Mouse (Mus musculus) brain, adult 2 months (tissue): ENCODE results near the gene Cel.

ENCODE experiments used
- DNase-seq: peaks from one replicate; pipeline ENCODE4 v3.0.0; 2011; ENCODE audit warnings: low read depth, low spot score

The Cel gene

DNA sequence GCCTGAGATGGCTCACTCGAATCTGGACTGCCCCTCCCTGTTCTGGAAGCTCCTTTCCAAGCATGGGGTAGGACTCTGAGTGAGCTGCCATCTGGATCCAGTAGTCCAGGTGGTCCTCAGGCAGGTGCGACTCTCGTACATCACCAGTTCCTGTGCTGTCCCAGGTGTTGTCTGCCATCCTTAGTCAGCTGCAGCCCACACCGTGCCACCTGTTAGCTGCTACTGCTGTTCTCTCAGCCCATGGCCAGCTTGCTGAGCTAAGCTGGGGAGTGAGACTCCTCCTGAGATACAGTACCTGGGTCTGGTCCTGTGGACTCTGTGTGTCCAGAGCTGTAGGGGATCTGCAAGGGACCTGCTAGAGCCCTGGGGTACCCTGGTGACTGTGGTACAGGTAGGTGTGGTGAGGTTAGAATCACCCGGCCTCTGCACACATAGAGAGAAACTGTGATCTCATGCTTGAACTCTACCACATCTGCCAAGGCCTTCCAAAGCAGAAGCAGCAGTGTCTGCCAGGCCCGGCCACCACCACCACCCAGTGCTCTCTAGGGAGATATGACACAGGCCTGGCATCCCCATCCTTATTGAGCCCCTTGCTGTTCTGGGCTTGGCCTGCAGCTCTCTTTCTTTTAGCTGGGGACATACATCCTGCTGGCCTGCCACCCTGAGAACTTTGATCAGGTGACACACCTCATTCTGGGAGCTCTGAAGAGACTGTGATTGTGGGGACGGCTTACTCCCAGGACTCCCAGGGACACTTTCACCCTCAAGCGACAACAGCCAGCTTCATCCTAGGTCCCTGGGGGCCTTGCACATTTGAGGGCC, 25.0 kb downstream of the Cel start:
- DNase-seq = peak; percentile 61

- DNase-seq = peak; percentile 76
Measured at GRCm38 (mm10) chr2:28537634-28537920, 25.6 kb downstream of the Cel start.

- peak; percentile 53 for DNase-seq
Measured at GRCm38 (mm10) chr2:28536766-28537633, 26.2 kb downstream of the Cel start.

GRCm38 (mm10) chr2:28536166-28536565, 27.0 kb downstream of the Cel start:
- peak; percentile 62 for DNase-seq

GRCm38 (mm10) chr2:28535650-28536049, 27.6 kb downstream of the Cel start:
- DNase-seq = peak; percentile 94

DNA sequence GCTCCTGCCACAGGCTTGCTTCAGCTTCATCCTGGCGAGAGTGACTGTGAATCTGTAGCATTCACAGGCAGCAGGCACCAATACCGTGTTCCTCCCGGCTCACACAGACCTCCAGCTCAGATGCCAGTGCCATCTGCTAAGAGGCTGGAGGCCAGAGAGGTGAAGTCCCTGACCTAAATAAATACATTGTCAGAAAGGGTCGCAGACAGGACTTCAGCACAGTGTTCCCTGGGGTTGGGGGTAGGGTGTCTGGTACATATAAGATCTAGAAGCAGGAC, 28.0 kb downstream of the Cel start:
- DNase-seq = peak; percentile 94

- DNase-seq = peak; percentile 66
Measured at GRCm38 (mm10) chr2:28534436-28535262, 28.6 kb downstream of the Cel start.

GRCm38 (mm10) chr2:28533901-28534435, 29.2 kb downstream of the Cel start:
- no peak for DNase-seq

DNA sequence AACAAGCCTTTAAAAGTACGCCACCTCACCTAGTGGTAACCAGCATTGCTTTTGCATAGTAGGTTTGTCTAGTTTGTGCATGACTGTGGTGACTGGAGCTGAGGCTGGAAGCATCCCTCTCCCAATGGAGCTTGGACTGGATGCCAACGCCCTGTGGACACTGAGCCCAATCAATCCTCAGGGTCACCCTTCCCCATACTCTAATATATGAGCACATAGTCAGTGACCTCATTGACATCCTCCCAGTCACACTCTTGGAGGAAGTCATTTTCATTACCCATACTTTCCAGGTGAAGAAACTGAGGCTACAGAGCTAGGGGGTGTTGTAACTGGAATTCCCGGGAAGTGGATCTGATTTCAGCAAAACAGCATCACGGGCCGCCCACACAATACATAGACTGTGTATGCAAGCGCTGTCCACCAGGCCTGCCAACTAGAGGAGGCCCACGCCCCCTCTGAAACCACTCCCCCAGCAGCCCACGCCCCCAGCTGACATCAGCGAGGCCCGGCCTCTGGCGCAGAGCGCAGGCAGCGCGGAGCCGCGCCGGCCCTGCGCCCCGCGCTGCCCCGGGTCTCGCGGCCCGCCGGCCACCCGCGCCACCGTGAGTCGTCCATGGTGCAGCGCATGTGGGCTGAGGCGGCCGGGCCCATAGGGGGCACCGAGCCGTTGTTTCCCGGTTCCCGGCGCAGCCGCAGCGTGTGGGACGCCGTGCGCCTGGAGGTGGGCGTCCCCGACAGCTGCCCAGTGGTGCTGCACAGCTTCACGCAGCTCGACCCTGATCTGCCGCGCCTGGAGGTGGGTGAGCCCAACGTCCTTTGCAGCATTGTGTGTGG, 30.0 kb downstream of the Cel start:
- DNase-seq = peak; percentile 97

DNA sequence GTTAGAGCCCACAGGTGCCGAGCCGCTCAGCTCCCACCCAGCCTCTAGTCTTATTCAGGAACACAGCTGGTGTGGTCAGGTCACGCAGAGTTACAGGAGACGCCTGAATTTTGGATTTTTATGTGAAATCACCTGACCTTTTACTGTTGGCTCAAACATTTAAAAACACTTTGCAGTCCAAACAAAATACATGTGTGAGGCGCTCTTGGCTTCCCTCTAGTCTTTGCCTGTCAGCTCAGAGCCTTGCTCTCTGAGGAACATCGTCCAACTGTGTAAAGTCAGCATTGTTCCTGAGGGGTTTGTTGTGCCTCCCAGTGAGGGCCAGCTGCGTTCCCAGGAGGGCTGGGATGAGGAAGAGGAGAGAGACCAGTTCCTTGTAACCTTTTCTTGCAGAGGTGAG, 32.9 kb downstream of the Cel start:
- DNase-seq = no peak

GRCm38 (mm10) chr2:28529856-28530255, 33.3 kb downstream of the Cel start:
- no peak for DNase-seq

- DNase-seq = no peak
Measured at GRCm38 (mm10) chr2:28528354-28528730, 34.9 kb downstream of the Cel start.

DNA sequence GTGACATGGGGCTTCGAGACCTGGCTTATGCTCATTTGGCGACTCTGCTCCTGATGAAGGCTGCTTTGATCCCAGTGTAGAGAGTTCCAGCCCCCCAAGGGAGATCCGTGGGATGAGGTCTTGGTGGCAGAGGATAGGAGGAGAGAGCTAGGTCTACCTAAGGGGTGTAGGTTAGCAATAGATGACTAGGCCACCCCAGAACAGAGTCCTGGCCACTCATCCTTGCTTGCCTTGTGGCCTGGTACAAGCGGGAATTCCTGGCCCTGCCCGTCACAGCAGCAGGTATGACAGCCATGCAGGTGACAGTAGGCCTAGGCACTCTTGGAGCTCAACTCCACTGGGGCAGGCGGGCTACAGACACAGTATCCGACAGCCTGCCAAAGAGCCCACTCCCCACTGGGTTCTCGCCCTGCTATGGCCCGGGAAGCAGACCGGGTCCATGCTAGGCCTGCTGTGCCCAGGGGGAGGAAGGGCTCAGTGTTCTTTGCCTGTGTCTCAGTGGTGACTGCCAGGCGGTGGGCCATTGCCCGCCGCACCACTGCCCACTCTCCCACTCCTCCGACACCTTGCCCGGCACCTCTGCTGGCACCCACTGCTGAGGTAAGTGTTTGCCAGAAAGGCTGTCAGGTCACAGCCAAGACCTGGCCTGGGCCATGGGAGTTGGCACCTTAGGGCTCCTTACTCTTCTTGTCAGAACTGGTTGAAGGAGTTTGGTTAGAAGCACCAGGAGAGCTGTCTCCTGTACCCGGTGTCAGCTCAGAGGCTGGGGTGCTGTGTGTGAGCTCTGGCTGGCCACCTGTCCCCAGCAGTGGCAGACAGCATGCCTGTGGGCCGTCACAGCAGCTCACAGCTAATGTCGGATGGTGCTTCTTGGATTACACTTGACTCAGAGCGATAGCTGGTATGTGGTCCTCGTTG, 35.5 kb downstream of the Cel start:
- peak; percentile 11 for DNase-seq

GRCm38 (mm10) chr2:28525943-28526876, 37.0 kb downstream of the Cel start:
- DNase-seq = peak; percentile 75

DNA sequence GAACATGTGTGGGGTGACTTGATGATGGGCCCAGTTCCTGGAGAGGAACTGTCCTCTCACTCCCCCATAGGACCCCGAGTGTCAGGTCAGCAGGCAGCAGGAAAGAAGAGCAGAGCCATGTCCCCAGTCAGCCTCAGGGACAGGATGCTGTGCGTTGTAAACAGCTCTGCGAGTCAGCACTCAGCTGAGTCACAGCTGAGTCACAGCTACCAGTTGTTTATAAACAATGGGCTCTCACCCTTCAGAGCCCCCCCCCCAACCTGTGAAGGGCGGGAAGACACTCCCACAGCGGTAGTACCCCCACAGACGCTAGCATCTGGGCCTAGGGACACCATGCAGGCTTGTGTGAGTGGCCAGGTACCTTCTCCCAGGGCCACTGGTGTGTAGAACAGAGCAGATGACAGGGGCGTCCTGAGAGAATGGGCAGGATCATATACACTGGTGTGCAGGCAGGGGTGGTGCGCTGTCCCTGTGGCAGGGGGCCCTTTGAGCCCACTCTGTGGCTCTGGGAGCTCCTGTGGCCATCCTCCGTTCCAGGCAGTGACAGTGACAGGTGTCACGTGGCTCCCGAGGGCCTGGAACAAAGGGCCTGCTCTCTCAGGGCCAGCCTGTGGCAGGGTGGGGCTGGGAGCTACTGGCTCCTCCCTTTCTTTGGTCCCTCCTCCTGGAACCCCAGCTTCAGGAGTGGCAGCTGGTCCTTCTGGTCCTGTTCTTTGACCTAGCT, 37.8 kb downstream of the Cel start:
- peak; percentile 94 for DNase-seq

GRCm38 (mm10) chr2:28524406-28524805, 38.8 kb downstream of the Cel start:
- no peak for DNase-seq

DNA sequence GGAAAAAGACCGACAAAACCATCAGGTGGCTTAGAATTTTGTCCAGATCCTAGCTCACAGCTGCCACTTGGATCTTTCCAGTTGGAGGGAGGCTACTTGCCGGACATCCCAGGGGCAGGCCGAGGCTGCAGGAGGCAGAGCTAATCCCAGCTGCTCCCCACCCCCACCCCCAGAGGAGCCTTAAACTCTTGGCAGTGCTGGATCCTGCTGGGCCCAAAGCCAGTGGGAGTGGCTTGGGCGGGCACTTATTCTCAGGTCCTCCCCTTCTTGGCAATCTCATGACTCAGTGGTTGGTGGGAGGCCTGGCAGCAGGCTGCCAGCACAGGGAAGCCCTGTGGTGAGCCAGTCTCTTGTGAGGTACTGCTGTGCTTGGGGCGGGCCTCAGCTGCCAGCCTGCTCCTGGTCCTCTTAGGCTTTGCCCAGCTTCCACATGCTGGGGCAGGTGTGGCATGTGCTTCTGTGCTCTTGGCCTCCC, 39.5 kb downstream of the Cel start:
- DNase-seq = peak; percentile 97

- no peak for DNase-seq
Measured at GRCm38 (mm10) chr2:28522166-28522565, 41.0 kb downstream of the Cel start.
